Mouse (Mus musculus) heart, adult 11 months (tissue): ENCODE measurements around the gene Rffl.
A peak's percentile ranks its signal among the peaks of the same experiment; 100 is the strongest.

ENCODE experiments used
- DNase-seq: peaks from one replicate; pipeline ENCODE4 v3.0.0; 2022

The Rffl gene

GRCm38 (mm10) chr11:82870173-82871030 is 608 bp downstream of the Rffl start:
- peak; percentile 98 for DNase-seq

GRCm38 (mm10) chr11:82869506-82870172 is 1.4 kb downstream of the Rffl start:
- DNase-seq = no peak

- no peak for DNase-seq
These were observed 3.1 kb downstream of the Rffl start for GRCm38 (mm10) chr11:82867956-82868355.

GRCm38 (mm10) chr11:82866850-82867564 is 4.0 kb downstream of the Rffl start:
- DNase-seq = no peak

- no peak for DNase-seq
These were observed 5.1 kb downstream of the Rffl start for GRCm38 (mm10) chr11:82865957-82866356.

GRCm38 (mm10) chr11:82863488-82863931 is 7.5 kb downstream of the Rffl start:
- no peak for DNase-seq

- no peak for DNase-seq
These were observed 8.0 kb downstream of the Rffl start for GRCm38 (mm10) chr11:82863059-82863458.

- DNase-seq = no peak
These were observed 8.4 kb downstream of the Rffl start for GRCm38 (mm10) chr11:82862638-82863037.

GRCm38 (mm10) chr11:82861558-82861957 is 9.5 kb downstream of the Rffl start:
- DNase-seq = no peak

- no peak for DNase-seq
These were observed 10.3 kb downstream of the Rffl start for GRCm38 (mm10) chr11:82860759-82861158.

GRCm38 (mm10) chr11:82857307-82857848 is 13.6 kb downstream of the Rffl start:
- DNase-seq = no peak

GRCm38 (mm10) chr11:82856032-82856431 is 15.0 kb downstream of the Rffl start:
- DNase-seq = no peak

GRCm38 (mm10) chr11:82855327-82855973 is 15.6 kb downstream of the Rffl start:
- DNase-seq = no peak

GRCm38 (mm10) chr11:82854111-82854510 is 16.9 kb downstream of the Rffl start:
- DNase-seq = no peak

- no peak for DNase-seq
These were observed 18.1 kb downstream of the Rffl start for GRCm38 (mm10) chr11:82852958-82853357.

- DNase-seq = no peak
These were observed 18.5 kb downstream of the Rffl start for GRCm38 (mm10) chr11:82852540-82852939.

GRCm38 (mm10) chr11:82852115-82852514 is 18.9 kb downstream of the Rffl start:
- DNase-seq = no peak

GRCm38 (mm10) chr11:82850259-82850658 is 20.8 kb downstream of the Rffl start:
- no peak for DNase-seq

- no peak for DNase-seq
These were observed 23.4 kb downstream of the Rffl start for GRCm38 (mm10) chr11:82847571-82848000.

- no peak for DNase-seq
These were observed 24.1 kb downstream of the Rffl start for GRCm38 (mm10) chr11:82846938-82847337.

- DNase-seq = no peak
These were observed 25.0 kb downstream of the Rffl start for GRCm38 (mm10) chr11:82846079-82846436.

GRCm38 (mm10) chr11:82845415-82846078 is 25.5 kb downstream of the Rffl start:
- peak; percentile 98 for DNase-seq
